ENCODE assay signal across 10 mouse cellular contexts in the genomic region with DNA sequence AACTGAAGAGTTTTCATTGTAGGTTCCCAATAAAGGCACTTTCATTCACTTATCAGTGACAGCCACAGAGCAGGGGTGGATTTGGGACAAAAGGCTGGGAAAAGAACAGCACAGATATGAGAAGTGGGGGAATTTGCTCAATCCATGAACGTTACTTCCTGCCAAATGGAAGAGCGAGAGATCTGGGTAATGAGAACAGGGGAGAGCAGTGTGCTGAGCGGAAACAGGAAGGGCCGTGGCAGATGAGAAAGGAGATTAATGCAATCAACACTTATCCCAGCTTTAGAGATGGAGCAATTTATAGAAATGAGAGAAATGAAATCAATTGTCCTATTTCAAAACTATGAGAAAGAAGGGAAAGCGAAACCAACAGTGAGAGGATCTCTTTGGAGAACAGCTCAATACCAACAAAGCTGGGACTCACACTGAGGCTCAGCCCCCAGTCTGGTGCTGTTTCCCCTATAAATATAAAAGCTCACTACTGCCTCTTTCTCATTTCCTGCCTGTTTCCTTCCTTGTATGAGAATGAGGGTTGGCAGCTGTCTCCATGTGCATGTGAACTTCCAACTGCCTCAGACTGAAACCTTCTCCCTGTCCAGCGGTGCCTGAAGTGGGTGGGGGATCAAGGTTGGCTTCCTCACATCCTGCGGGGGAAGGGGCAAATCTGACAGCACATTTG. TPM values are rescaled to one million over a fixed set of nuclear protein-coding genes. Genes with fewer than 3 reads are reported as not detected.
DNase-seq lines count a peak whose midpoint lies in the region; ATAC-seq and TF ChIP-seq lines count a peak whose summit lies in the region.
"Had no signal": no experiment of that assay in that cellular context is flagged by ENCODE, and none has a peak within 500 bp of the region (broad histone marks: within the 10 kb centered on the region; RNA-seq: fewer than 3 reads in every experiment).

No protein-coding gene starts in this region.

- WGBS in kidney, embryonic 15.5 days = 49% methylated on average over 7 of the region's 7 CpGs
- 53% methylated on average over 7 of the region's 7 CpGs for WGBS in limb, embryonic 14.5 days
- 47% methylated on average over 7 of the region's 7 CpGs for WGBS in stomach, embryonic 15.5 days

- no peak for TF ChIP-seq POLR2A in limb, embryonic 14.5 days (IDR thresholded peaks at IDR 0.05; ENCODE audit: borderline replicate concordance, extremely low read depth, insufficient read depth, insufficient read length)

- peaks cover 15% of the 10 kb centered on the region for H3K4me1 ChIP-seq in kidney, embryonic 15.5 days
- peaks cover 3% of the 10 kb centered on the region; the same call in 1 of the 2 replicates for H3K4me1 ChIP-seq in limb, embryonic 14.5 days (ENCODE audit: control insufficient read depth, insufficient read depth, low read length)
- no peaks in the 10 kb centered on the region for H3K4me1 ChIP-seq in stomach, embryonic 15.5 days

- H3K9ac ChIP-seq in kidney, embryonic 15.5 days = no peak overlapping the region
- no peak overlapping the region for H3K9ac ChIP-seq in limb, embryonic 14.5 days (ENCODE audit: low read depth, low read length, severe bottlenecking)
- H3K9ac ChIP-seq in stomach, embryonic 15.5 days = no peak overlapping the region
- H3K9ac ChIP-seq: forebrain, embryonic 15.5 days; neural tube, embryonic 13.5 days had no signal

- H3K9me3 ChIP-seq in kidney, embryonic 15.5 days (replicated peaks) = no peaks in the 10 kb centered on the region
- H3K9me3 ChIP-seq in limb, embryonic 14.5 days (ENCODE audit: control insufficient read depth, low read length) = no peaks in the 10 kb centered on the region
- no peaks in the 10 kb centered on the region for H3K9me3 ChIP-seq in stomach, embryonic 15.5 days
- H3K9me3 ChIP-seq: forebrain, embryonic 15.5 days; neural tube, embryonic 13.5 days had no signal

- H3K27me3 ChIP-seq in kidney, embryonic 15.5 days = no peaks in the 10 kb centered on the region
- H3K27me3 ChIP-seq in limb, embryonic 14.5 days (ENCODE audit: control insufficient read depth, insufficient read depth, low read length) = no peaks in the 10 kb centered on the region
- H3K27me3 ChIP-seq in stomach, embryonic 15.5 days (replicated peaks) = no peaks in the 10 kb centered on the region
- H3K27me3 ChIP-seq: forebrain, embryonic 15.5 days; neural tube, embryonic 13.5 days had no signal

- no peaks in the 10 kb centered on the region for H3K36me3 ChIP-seq in kidney, embryonic 15.5 days
- H3K36me3 ChIP-seq in limb, embryonic 14.5 days (ENCODE audit: control insufficient read depth, insufficient read depth, low read length) = no peaks in the 10 kb centered on the region
- no peaks in the 10 kb centered on the region for H3K36me3 ChIP-seq in stomach, embryonic 15.5 days
- H3K36me3 ChIP-seq: forebrain, embryonic 15.5 days; neural tube, embryonic 13.5 days had no signal

- no peak for DNase-seq in kidney, postnatal 25 days
- peak; percentile 31 for DNase-seq in brain, adult 2 months (ENCODE audit: low read depth, low spot score)
- DNase-seq in limb, embryonic 14.5 days (ENCODE audit: low spot score) = no peak
- no peak for DNase-seq in layer of hippocampus, adult 11-12 months (ENCODE audit: low spot score)
- no peak for DNase-seq in urinary bladder, adult 18-20 months (ENCODE audit: low spot score in 2 of 2)
- DNase-seq in yolk sac, embryonic 10.5 days (ENCODE audit: low spot score) = no peak

- peak overlapping the region; percentile 40 for H3K4me2 ChIP-seq in kidney, embryonic 15.5 days
- peak overlapping the region; percentile 13; the same call in 1 of the 2 replicates for H3K4me2 ChIP-seq in limb, embryonic 14.5 days (replicated peaks; ENCODE audit: low read depth, low read length, severe bottlenecking)
- H3K4me2 ChIP-seq in stomach, embryonic 15.5 days = peak overlapping the region; percentile 6; the same call in 1 of the 2 replicates
- H3K4me2 ChIP-seq: forebrain, embryonic 15.5 days; neural tube, embryonic 13.5 days had no signal

- H3K27ac ChIP-seq in kidney, embryonic 15.5 days = peak overlapping the region; percentile 69
- H3K27ac ChIP-seq in limb, embryonic 14.5 days (replicated peaks; ENCODE audit: low read depth, low read length) = no peak overlapping the region
- peak overlapping the region; percentile 17; the same call in 1 of the 2 replicates for H3K27ac ChIP-seq in stomach, embryonic 15.5 days
- H3K27ac ChIP-seq: forebrain, embryonic 15.5 days; neural tube, embryonic 13.5 days had no signal

- ATAC-seq in kidney, embryonic 15.5 days (replicated peaks; ENCODE audit: low FRiP score) = no peak; the same call in 1 of the 2 replicates
- ATAC-seq in limb, embryonic 14.5 days (ENCODE audit: low FRiP score, low read depth) = no peak
- 0 out of 2 replicates have a peak, but pooled peaks have one; percentile 35 for ATAC-seq in stomach, embryonic 15.5 days (ENCODE audit: insufficient read depth, low FRiP score, low read depth)
- ATAC-seq: forebrain, embryonic 15.5 days had no signal

- peak overlapping the region; percentile 12; the same call in 1 of the 2 replicates for H3K4me3 ChIP-seq in kidney, embryonic 15.5 days (replicated peaks)
- H3K4me3 ChIP-seq in limb, embryonic 14.5 days (replicated peaks; ENCODE audit: low read length) = no peak overlapping the region
- no peak overlapping the region for H3K4me3 ChIP-seq in stomach, embryonic 15.5 days (replicated peaks)
- H3K4me3 ChIP-seq: forebrain, embryonic 15.5 days; neural tube, embryonic 13.5 days had no signal

RNA-seq across cellular contexts. Expression of a gene that starts 11.0 kb away (rescaled TPM):
- 9.3 and 10.6 TPM in 2 replicates for polyA plus RNA-seq in kidney, embryonic 15.5 days (2015; fragmentation: Nextera tagmentation; extraction: Ambion mirVana)
- polyA plus RNA-seq in limb, embryonic 14.5 days (2012; rRNA removed) = 6.2 and 6.7 TPM in 2 replicates
- polyA plus RNA-seq in limb, embryonic 14.5 days (2014; fragmentation: Nextera tagmentation; extraction: Ambion mirVana) = 9.3 and 9.7 TPM in 2 replicates
- polyA plus RNA-seq in stomach, embryonic 15.5 days (2015; fragmentation: Nextera tagmentation; extraction: Ambion mirVana) = 11.8 and 13.6 TPM in 2 replicates
